In genomic region chr11:5837251-5838246, GRCm38 (mm10) we compare ENCODE assay signal across 8 mouse cellular contexts. TPM values are rescaled to one million over a fixed set of nuclear protein-coding genes. Genes with fewer than 3 reads are reported as not detected.
DNase-seq lines count a peak whose midpoint lies in the region; ATAC-seq lines count a peak whose summit lies in the region.

TSS of gene Polm (minus strand) at chr11:5838016.

- DNase-seq in MEL-GATA-1-ER (ENCODE audit: extremely low read depth, low read depth) = peak; percentile 92
- peak; percentile 93 for DNase-seq in cerebellum, adult 8-10 months
- DNase-seq in forelimb bud, embryonic 11.5 days (ENCODE audit: low read depth, low spot score) = peak; percentile 94
- peak; percentile 81 for DNase-seq in layer of hippocampus, adult 9-10 months (ENCODE audit: low spot score)
- DNase-seq in ovary, postnatal 10 days (ENCODE audit: low spot score) = peak; percentile 71
- peak; percentile 79 for DNase-seq in thymus, postnatal 10 days (ENCODE audit: low spot score in 2 of 2)

- under 1% methylated on average over 63 of the region's 63 CpGs for WGBS in lung, embryonic 16.5 days

- H3K27me3 ChIP-seq in lung, embryonic 16.5 days (ENCODE audit: control insufficient read depth, insufficient read depth, low read depth, low read length) = no peaks in the 10 kb centered on the region

- no peaks in the 10 kb centered on the region for H3K9me3 ChIP-seq in lung, embryonic 16.5 days (ENCODE audit: control insufficient read depth, low read length)

- ATAC-seq in hematopoietic stem cell, adult 5-6 weeks (replicated peaks in 1 of 2; ENCODE audit: insufficient read depth in 1 of 2, low FRiP score in 2 of 2, low TSS enrichment in 1 of 2, low read depth in 1 of 2, poor library complexity in 2 of 2, severe bottlenecking in 2 of 2) = peak; percentile 84 to 92
- ATAC-seq in lung, embryonic 16.5 days (ENCODE audit: low read depth) = peak; percentile 98

- peak within 1 kb of the TSS; percentile 92 for H3K4me2 ChIP-seq in lung, embryonic 16.5 days (ENCODE audit: low read depth, low read length)

- no peaks in the 10 kb centered on the region; the same call in 1 of the 2 replicates for H3K4me1 ChIP-seq in lung, embryonic 16.5 days (replicated peaks; ENCODE audit: control insufficient read depth, insufficient read depth, low read length)

- H3K4me3 ChIP-seq in lung, embryonic 16.5 days (ENCODE audit: low read length) = peak within 1 kb of the TSS; percentile 69

- peak within 1 kb of the TSS; percentile 78 for H3K9ac ChIP-seq in lung, embryonic 16.5 days (ENCODE audit: low read length)

- peaks cover 7% of the 10 kb centered on the region for H3K36me3 ChIP-seq in lung, embryonic 16.5 days (ENCODE audit: control insufficient read depth, insufficient read depth, low read length)

- peak within 1 kb of the TSS; percentile 69 for H3K27ac ChIP-seq in lung, embryonic 16.5 days (ENCODE audit: low read length)

RNA-seq across cellular contexts. Expression of gene Polm, which starts in this region (rescaled TPM):
- total RNA-seq in hematopoietic stem cell, adult 5-6 weeks (2017) = 1.4 and 5.1 TPM in 2 replicates
- polyA plus RNA-seq in lung, embryonic 16.5 days (2015; fragmentation: Nextera tagmentation; extraction: Ambion mirVana) = 8.0 and 8.4 TPM in 2 replicates

Comparison
In these comparisons a context has a peak if more than half of its experiments do, and no peak if none do; other contexts are left out.
1. Peak in every context shown above with its lines: DNase-seq, ATAC-seq, H3K4me3 ChIP-seq and H3K27ac ChIP-seq.